Mouse (Mus musculus) mouse trophoblast stem cell (cell line): ENCODE results near the gene Pmf1.

Experiments
- in situ Hi-C, 2 experiments: fragments of 300-500 bp; cut with MseI, MboI; formaldehyde crosslinking; loops; 2 replicates in 1 of 2; 3 replicates in 1 of 2; pipeline ENCODE4 v1.15.1; 2025

Gene Pmf1

DNA sequence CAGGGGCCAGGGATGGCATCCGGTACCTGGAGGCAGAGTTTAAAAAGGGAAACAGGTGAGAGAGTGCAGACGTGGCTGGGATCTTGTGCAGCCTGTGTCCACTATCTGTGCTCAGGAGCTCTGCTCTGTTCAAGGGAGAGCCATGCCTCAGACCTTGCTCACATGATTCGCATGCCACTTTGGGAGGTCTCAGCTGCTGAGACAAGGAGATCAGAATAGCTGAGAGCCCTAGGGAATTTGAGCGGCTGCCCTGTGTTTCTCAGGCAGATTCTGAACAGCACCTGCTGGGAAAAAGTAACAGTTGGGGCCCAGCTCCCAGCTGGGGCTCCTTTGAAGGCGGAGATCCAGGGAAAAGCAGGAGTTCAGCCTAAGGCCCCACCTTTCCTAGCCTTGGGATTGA is 50.5 kb downstream of the Pmf1 start:
- in situ Hi-C loops: no loop called here

GRCm38 (mm10) chr3:88354396-88355165 is 55.5 kb downstream of the Pmf1 start:
- in situ Hi-C loops: no loop called here

GRCm38 (mm10) chr3:88352907-88353306 is 57.2 kb downstream of the Pmf1 start:
- in situ Hi-C loops: no loop called here

DNA sequence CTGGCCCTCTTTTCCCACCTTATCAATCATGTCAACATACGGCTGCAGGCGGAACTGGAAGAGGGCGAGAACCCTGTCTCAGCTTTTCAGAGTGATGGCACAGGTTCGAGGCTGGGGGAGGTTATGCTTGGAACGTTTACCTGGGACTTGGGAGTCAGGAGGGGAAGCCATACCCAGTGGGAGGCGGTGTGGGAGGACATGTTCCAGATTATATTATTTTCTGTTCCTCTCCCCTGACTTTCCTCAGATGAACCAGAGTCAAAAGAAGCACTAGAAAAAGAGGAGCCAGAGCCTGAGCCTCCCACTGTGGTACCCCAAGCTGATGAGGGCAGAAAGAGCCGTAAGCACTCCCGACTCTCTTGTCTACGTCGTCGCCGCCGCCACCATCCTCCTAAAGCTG is 59.4 kb downstream of the Pmf1 start:
- in situ Hi-C loops: no loop called here
